Mouse (Mus musculus) hindbrain, embryonic 13.5 days (tissue): ENCODE results near the gene Mansc1. TPM values are rescaled to one million over a fixed set of nuclear protein-coding genes. Genes with fewer than 3 reads are reported as not detected.

ENCODE experiments used
- ATAC-seq: fragments of 200-750 bp; cut with Nextera tagmentation; 2 replicates; pipeline ENCODE4 v1.8.0; 2017; ENCODE audit warnings: moderate TSS enrichment; ENCODE audit not compliant: low FRiP score
- H3K27ac ChIP-seq: fragments of 300-500 bp; sonication (generic); 2 replicates; pipeline ENCODE4 v1.5.1; 2015; ENCODE audit warnings: inconsistent platforms, mild to moderate bottlenecking, moderate library complexity
- H3K27me3 ChIP-seq: fragments of 300-500 bp; sonication (generic); 2 replicates; pipeline ENCODE4 v1.6.1; 2015; ENCODE audit warnings: mild to moderate bottlenecking, inconsistent platforms
- H3K36me3 ChIP-seq: fragments of 300-500 bp; sonication (generic); 2 replicates; pipeline ENCODE4 v1.6.1; 2015; ENCODE audit warnings: mild to moderate bottlenecking, inconsistent platforms
- H3K4me1 ChIP-seq: fragments of 300-500 bp; sonication (generic); replicated peaks from 2 replicates; pipeline ENCODE4 v1.6.1; 2015; ENCODE audit warnings: inconsistent platforms
- H3K4me2 ChIP-seq: fragments of 300-500 bp; sonication (generic); 2 replicates; pipeline ENCODE4 v1.6.1; 2015; ENCODE audit warnings: inconsistent platforms, mild to moderate bottlenecking, moderate library complexity
- H3K4me3 ChIP-seq: fragments of 300-500 bp; sonication (generic); 2 replicates; pipeline ENCODE4 v1.5.1; 2015; ENCODE audit warnings: mild to moderate bottlenecking, inconsistent platforms
- H3K9ac ChIP-seq: fragments of 300-500 bp; sonication (generic); 2 replicates; pipeline ENCODE4 v1.6.1; 2015; ENCODE audit warnings: mild to moderate bottlenecking, inconsistent platforms
- H3K9me3 ChIP-seq: fragments of 300-500 bp; sonication (generic); 2 replicates; pipeline ENCODE4 v1.6.1; 2016; ENCODE audit warnings: inconsistent platforms
- WGBS: fragments of 180-500 bp; shearing (Covaris S2); methylation state at CpG from one replicate; pipeline ENCODE4 v1.1.7; 2015; 5-methylcytosine and 5-hydroxymethylcytosine counted together
- polyA plus RNA-seq: library from polyadenylated mRNA; unstranded; fragments of >200 nt; fragmentation: Nextera tagmentation; extraction: Ambion mirVana; gene quantifications from 2 replicates; pipeline ENCODE4 v1.2.1, GENCODE M21; 2015

Mansc1 gene
- polyA plus RNA-seq, 1 experiment from 2014 or later = 0.95 TPM

DNA sequence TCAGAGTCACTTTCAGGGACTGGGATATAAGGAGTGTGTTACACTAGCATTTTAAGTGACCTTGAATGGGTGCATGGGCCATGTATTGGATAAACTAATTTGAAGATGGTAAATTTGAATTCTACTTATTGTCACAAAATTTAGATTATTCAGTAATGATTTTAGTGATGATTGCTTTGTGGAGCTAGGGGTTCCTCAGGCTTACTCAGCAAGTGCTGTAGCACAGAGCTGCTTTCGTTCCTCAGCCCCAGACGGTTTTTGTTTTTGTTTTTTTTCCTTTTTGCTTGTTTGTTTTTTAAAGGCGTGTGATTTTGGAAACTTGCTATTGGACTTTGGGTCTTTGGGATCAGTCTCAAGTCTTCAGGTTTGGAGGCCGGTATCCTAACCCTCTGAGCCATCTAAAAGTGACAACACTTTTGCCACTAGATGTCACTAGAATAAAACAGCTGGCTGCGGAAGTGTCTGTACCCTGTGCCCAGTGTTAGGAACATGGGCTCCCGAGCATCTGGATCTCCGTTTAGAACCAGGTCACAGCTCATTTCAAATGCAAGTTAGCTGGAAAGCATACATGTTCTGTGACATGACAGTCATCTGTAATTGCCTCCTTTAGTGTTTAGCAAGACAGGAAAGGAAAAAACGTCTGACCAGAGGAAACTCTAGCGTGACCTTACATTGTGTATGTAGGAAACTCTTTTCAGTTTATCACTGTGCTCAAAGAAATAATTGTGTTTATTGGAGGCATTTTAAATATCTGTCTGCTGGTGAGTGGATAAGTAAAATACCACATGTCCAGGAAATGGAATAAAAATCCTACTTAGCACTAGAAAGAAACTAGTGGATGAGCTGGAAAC lies 27.0 kb upstream of the Mansc1 start:
- no peak overlapping the region for H3K4me3 ChIP-seq
- H3K27ac ChIP-seq = no peak overlapping the region
- H3K36me3 ChIP-seq = no peaks in the 10 kb centered on the region
- no peaks in the 10 kb centered on the region for H3K27me3 ChIP-seq
- H3K4me2 ChIP-seq = no peak overlapping the region
- 25% methylated on average over 9 of the region's 9 CpGs for WGBS
- H3K4me1 ChIP-seq = no peaks in the 10 kb centered on the region
- peak; percentile 88 for ATAC-seq
- H3K9me3 ChIP-seq = no peaks in the 10 kb centered on the region
- no peak overlapping the region for H3K9ac ChIP-seq

DNA sequence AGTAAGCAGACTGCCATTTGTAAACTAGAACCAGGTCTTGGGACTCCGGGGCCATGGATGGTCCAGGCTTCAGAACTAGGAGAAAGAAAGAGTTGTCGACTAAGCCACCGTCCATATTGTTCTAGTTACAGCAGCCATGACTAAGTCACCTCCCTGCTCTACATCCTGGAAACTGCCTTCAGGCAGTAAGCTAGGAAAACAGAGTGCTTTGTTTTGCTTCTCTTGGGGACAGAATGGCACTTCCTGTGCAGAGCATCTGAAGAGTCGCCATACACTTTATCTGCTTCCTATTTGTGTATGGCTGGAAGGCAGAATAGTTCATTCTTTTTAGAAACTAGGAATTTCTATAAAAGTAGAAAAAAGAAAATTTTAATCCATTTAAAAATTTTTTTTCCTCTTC lies 24.2 kb upstream of the Mansc1 start:
- Histone ChIP-seq H3K27me3 (no peaks in the 10 kb centered on the region), H3K4me1 (no peaks in the 10 kb centered on the region), H3K4me2 (no peak overlapping the region), H3K9ac (no peak overlapping the region), H3K4me3 (no peak overlapping the region), H3K27ac (no peak overlapping the region), H3K9me3 (no peaks in the 10 kb centered on the region), H3K36me3 (peaks cover 3% of the 10 kb centered on the region; the same call in 1 of the 2 replicates)
- WGBS = 78% methylated on average over 4 of the region's 4 CpGs
- ATAC-seq = no peak

DNA sequence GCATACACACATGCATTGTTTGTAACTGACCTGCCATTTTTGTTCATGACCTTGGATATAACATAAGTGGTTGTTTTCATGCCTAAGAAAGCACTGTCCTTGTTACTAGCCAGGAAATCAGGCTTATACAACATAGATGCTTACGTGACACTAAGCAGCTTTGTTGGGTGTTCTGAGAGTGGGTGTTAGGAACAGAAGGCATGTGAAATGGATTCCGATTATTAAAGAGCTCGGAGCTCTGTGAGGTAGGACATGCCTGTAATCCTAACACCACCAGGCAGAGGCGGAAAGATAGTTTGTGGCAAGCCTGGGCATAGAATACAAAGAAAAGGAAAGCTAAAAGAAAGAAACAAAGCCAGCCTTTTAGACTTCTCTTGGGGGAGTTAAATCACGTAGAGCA lies 16.1 kb upstream of the Mansc1 start:
- H3K4me3 ChIP-seq = no peak overlapping the region
- no peak for ATAC-seq
- no peak overlapping the region for H3K4me2 ChIP-seq
- H3K27ac ChIP-seq = no peak overlapping the region
- H3K27me3 ChIP-seq = no peaks in the 10 kb centered on the region
- WGBS = 45% methylated on average over 5 of the region's 5 CpGs
- 0 out of 2 replicates have a peak overlapping the region, but pooled peaks have one; percentile 2 for H3K9ac ChIP-seq
- H3K36me3 ChIP-seq = peaks cover 40% of the 10 kb centered on the region
- H3K4me1 ChIP-seq = peaks cover 8% of the 10 kb centered on the region
- no peaks in the 10 kb centered on the region for H3K9me3 ChIP-seq

DNA sequence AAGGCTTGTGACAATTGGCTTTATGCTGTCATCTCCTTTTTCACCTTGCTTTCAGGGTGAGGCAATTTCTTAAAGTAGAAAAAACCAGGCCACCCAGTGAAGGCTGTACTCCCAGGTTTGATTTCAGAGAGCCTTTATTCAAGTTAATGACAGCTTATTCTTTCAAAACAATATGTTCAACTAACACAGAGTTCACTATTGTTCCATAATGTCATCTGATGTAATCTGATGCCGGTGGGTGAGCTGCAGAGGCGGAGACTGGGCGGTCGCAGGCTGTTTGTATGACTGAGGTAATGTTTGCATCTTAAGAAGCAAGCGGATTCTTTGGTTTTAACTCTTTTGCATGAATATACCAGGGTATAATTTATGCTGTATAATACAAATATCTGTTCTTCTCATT lies 15.3 kb upstream of the Mansc1 start:
- Histone ChIP-seq H3K9me3 (no peaks in the 10 kb centered on the region), H3K36me3 (peaks cover 37% of the 10 kb centered on the region), H3K27me3 (no peaks in the 10 kb centered on the region), H3K27ac (no peak overlapping the region), H3K4me3 (no peak overlapping the region), H3K9ac (no peak overlapping the region), H3K4me1 (peaks cover 9% of the 10 kb centered on the region), H3K4me2 (no peak overlapping the region)
- no peak for ATAC-seq
- WGBS = 8% methylated on average over 5 of the region's 5 CpGs

DNA sequence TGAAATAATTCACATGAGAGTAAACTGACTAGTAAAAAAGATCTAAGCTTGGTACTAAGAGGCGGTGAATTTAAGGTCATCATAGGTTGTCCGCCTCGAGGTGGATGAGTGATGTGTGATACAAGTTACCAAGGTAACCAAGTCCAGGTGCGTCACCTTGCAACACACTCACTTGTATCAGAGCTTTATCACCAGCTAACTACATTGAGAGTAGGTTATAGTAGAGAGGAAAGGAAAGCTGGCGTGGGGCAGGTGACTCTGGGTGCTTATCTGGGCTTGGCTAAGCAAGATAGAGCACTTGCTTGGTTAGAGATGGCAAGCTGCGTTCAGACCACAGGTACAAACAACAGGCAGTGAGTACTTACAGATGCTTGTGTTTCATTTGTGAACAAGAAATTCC lies 14.5 kb upstream of the Mansc1 start:
- peaks cover 16% of the 10 kb centered on the region for H3K4me1 ChIP-seq
- H3K9ac ChIP-seq = no peak overlapping the region
- H3K4me3 ChIP-seq = no peak overlapping the region
- H3K27ac ChIP-seq = no peak overlapping the region
- ATAC-seq = no peak
- H3K4me2 ChIP-seq = no peak overlapping the region
- H3K36me3 ChIP-seq = peaks cover 36% of the 10 kb centered on the region
- no peaks in the 10 kb centered on the region for H3K27me3 ChIP-seq
- 94% methylated on average over 6 of the region's 6 CpGs for WGBS
- no peaks in the 10 kb centered on the region for H3K9me3 ChIP-seq

DNA sequence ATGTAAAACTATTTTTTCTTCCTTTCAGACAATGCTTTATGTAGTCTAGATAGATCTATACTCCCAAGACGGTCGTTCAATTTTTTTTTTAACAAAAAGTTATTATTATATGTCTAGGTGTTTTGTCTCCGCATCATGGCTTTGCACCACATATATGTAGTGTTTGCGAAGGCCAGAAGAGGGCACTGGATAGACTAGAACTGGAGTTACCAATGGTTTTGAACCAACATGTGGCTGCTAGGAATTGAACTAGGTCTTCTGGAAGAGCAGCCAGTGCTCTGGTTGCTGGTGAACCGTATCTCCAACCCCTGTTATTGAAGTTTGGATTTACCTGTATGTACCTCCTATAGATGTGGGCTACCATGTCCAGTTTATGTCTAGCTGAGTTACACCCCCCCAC lies 11.0 kb upstream of the Mansc1 start:
- 92% methylated on average over 5 of the region's 5 CpGs for WGBS
- H3K27me3 ChIP-seq = no peaks in the 10 kb centered on the region

DNA sequence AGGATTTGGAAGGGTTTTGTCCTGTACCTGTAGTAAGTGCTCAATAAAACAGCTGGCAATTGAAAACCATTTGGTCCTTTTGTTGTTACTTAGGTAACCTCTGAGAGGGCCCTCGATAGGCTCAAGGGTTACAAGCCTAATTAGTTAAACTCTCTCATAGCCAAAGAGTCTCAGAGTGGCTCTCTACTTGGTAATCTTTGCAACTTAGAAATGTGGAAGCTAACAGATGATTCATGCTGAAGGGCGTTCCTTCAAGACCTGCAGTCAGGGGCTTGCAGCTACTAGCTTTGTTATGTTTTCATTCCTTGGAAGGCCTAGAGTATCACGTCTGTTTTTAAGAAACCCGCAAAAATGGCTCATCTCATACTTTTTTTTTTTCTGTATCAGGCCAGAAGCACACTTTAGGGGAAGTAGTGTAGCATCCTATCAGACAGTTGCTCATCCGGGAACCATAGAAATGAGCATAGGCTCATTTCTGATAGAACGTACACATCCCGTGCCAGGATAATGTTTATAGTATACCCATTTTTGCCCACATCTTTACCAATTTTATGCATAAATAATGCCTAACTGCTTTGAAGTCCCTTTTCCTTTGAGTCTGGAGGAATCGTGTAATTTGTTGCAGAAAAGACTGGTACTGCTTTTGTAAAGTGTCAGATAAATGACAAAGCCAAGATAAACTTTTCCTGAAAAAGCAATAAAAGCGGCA lies 9.6 kb upstream of the Mansc1 start:
- Histone ChIP-seq H3K36me3 (peaks cover 21% of the 10 kb centered on the region), H3K27me3 (no peaks in the 10 kb centered on the region), H3K4me2 (peak overlapping the region; percentile 61), H3K4me3 (peak overlapping the region; percentile 85), H3K9me3 (no peaks in the 10 kb centered on the region), H3K4me1 (peaks cover 12% of the 10 kb centered on the region), H3K27ac (no peak overlapping the region), H3K9ac (peak overlapping the region; percentile 94)
- 79% methylated on average over 9 of the region's 9 CpGs for WGBS
- ATAC-seq = no peak

More for the DNA sequence above, 11.0 kb upstream of the Mansc1 start:
- ATAC-seq = no peak
- Histone ChIP-seq H3K9me3 (no peaks in the 10 kb centered on the region), H3K9ac (no peak overlapping the region), H3K36me3 (peaks cover 21% of the 10 kb centered on the region), H3K4me3 (no peak overlapping the region), H3K4me2 (no peak overlapping the region), H3K27ac (no peak overlapping the region), H3K4me1 (peaks cover 20% of the 10 kb centered on the region)

DNA sequence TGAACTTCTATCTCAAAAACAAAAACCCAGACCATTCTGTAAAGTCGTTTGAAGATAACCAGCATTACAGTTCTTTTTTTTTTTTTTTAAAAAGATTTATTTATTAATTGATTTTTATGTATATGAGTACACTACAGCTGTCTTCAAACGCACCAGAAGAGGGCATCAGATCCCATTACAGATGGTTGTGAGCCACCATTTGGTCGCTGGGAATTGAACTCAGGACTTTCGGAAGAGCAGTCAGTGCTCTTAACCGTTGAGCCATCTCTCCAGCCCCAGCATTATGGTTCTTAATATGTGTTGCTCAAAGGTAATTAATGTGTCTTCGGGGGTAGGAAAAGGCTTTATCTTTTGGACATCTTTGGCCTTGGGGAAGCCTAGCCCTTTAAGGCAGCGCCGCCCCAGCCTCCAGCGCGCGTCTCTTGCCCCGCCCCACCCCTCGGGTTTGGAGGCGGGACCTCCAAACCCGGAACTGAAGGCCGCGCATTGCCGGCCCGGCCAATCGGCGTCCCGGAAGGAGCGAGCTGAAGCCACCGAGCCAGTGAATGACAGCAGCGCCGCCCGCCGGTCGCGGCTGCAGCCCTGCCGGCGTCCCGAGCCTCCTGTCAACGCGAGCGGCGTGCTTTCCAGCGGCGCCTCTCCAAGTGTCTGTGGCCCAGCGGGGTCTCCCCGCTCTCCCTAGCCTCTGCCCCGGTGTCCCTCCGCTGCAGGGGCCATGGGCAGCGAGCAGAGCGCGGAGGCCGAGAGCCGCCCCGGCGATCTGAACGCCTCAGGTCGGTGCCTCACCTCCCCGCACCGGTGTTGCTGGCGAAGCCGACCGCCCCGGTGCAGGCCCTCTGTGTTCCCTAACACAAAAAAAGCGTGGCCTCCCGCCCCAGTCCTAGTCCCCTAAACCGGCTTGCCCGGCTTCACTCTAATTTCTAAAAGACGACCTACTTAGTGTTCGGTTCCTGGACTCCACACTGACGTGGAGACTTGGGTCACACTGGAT lies 8.5 kb upstream of the Mansc1 start:
- ATAC-seq = peak; percentile 99
- peak overlapping the region; percentile 89 for H3K27ac ChIP-seq
- H3K9me3 ChIP-seq = no peaks in the 10 kb centered on the region
- peak overlapping the region; percentile 94 for H3K9ac ChIP-seq
- H3K36me3 ChIP-seq = peaks cover 15% of the 10 kb centered on the region
- peaks cover 12% of the 10 kb centered on the region for H3K4me1 ChIP-seq
- H3K4me3 ChIP-seq = peak overlapping the region; percentile 85
- WGBS = under 1% methylated on average over 65 of the region's 65 CpGs
- H3K27me3 ChIP-seq = no peaks in the 10 kb centered on the region
- peak overlapping the region; percentile 61 for H3K4me2 ChIP-seq

DNA sequence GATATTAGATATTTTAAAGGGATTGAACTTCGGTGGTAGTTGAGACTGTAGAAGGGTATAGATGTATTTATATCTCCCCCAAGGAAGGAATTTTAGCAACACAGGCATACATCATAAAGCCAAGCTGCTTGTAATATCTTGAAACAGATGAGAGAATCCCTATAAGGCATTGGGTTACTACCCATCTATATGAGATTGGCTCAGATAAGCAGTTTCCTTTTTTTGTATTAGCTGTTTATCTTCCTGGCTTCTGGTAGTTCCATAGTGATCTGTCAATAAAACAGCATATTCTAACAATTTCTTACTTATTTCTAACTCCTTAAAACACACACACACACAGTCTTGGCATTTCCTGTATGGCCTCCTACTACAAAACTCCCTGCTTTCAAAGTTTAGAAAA lies 7.6 kb upstream of the Mansc1 start:
- peaks cover 12% of the 10 kb centered on the region for H3K4me1 ChIP-seq
- H3K27me3 ChIP-seq = no peaks in the 10 kb centered on the region
- no peak overlapping the region for H3K4me3 ChIP-seq
- H3K27ac ChIP-seq = no peak overlapping the region
- no peak overlapping the region for H3K9ac ChIP-seq
- no peak for ATAC-seq
- H3K36me3 ChIP-seq = peaks cover 6% of the 10 kb centered on the region
- no peaks in the 10 kb centered on the region for H3K9me3 ChIP-seq
- H3K4me2 ChIP-seq = no peak overlapping the region
- 100% methylated on average over 1 of the region's 1 CpGs for WGBS

DNA sequence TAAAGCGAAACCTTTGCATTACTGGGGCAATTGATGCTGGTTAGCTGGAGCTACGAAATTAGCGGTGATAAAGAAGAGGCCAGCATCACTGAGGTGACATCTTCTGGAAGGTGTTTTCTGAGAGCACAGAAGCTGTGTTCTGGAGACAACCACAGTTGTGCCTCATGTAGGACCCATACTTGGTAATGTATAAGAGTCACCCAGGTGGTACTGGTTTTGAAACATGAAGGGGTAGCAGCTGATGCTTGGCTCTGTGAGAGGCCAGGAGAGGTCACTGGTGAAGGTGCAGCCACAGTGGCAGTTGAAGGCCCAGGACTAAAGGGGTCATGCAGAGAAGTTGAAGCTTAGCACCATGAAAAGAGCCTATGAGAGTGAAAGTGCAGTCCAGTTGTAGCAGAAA lies 6.9 kb upstream of the Mansc1 start, which contains the start of gene Borcs5:
Gene Borcs5 (plus strand): TSS at position 301 of the 400 bp plus-strand sequence.
- WGBS = 93% methylated on average over 3 of the region's 3 CpGs
- peaks cover 12% of the 10 kb centered on the region for H3K4me1 ChIP-seq
- no peak within 1 kb of the TSS for H3K4me2 ChIP-seq
- no peak within 1 kb of the TSS for H3K9ac ChIP-seq
- H3K36me3 ChIP-seq = peaks cover 1% of the 10 kb centered on the region; the same call in 1 of the 2 replicates
- H3K27me3 ChIP-seq = no peaks in the 10 kb centered on the region
- H3K4me3 ChIP-seq = no peak within 1 kb of the TSS
- no peaks in the 10 kb centered on the region for H3K9me3 ChIP-seq
- no peak within 1 kb of the TSS for H3K27ac ChIP-seq
- no peak for ATAC-seq

DNA sequence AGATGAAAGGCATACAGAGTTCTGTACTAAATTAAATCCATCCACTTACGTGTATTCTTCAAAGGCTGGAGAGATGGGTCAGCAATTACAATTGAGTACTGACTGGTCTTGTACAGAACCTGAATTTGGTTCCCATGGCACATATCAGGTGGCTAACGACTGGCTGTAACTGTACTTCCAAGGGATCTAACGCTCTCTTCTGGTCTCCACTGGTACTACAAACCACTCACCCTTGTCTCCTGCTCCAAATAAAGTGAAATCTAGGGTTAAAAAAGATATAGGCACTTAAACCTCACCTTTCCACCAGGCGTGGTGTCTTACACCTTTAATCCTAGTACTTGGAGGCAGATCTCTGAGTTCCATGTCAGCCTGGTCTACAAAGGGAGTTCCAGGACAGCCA lies 4.2 kb upstream of the Mansc1 start:
- Histone ChIP-seq H3K4me3 (no peak overlapping the region), H3K27ac (no peak overlapping the region), H3K4me2 (no peak overlapping the region), H3K4me1 (peaks cover 13% of the 10 kb centered on the region), H3K9ac (no peak overlapping the region), H3K36me3 (no peaks in the 10 kb centered on the region), H3K9me3 (no peaks in the 10 kb centered on the region), H3K27me3 (peaks cover 21% of the 10 kb centered on the region)
- ATAC-seq = no peak
- WGBS = 57% methylated on average over 4 of the region's 4 CpGs

DNA sequence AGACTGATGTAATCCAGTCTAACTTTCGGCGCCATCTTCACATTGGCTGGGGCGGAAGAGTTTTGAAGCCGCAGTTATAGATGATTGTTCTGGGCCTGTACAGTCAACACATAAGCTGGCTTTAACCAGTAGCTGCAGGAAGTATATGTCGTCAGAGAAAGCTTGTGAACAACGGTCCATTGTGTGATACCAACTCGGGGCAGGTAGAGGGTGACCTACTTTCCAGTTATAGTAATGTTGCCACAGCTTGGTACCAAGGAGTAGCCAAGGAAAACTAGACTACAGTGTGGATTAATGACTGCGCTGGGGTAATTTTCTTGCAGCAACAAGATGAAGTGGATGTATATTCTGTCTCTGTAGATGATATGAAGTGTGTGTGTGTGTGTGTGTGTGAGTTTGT lies 1.3 kb upstream of the Mansc1 start:
- Histone ChIP-seq H3K9me3 (no peaks in the 10 kb centered on the region), H3K9ac (no peak overlapping the region), H3K4me3 (no peak overlapping the region), H3K27ac (no peak overlapping the region), H3K27me3 (peaks cover 32% of the 10 kb centered on the region), H3K36me3 (no peaks in the 10 kb centered on the region), H3K4me1 (peaks cover 13% of the 10 kb centered on the region), H3K4me2 (no peak overlapping the region)
- 90% methylated on average over 8 of the region's 8 CpGs for WGBS
- ATAC-seq = no peak
